Mouse (Mus musculus) ES-Bruce4 (cell line): ENCODE results near the gene Inha. TPM values are rescaled to one million over a fixed set of nuclear protein-coding genes. Genes with fewer than 3 reads are reported as not detected.
A peak's percentile ranks its signal among the peaks of the same experiment; 100 is the strongest.

ENCODE experiments used
- H3K27ac ChIP-seq: 2 replicates; pipeline ENCODE4 v1.5.1; 2012; ENCODE audit warnings: low read length, inconsistent platforms; ENCODE audit not compliant: insufficient read depth
- H3K27me3 ChIP-seq: 2 replicates; pipeline ENCODE4 v1.6.1; 2012; ENCODE audit warnings: mild to moderate bottlenecking, low read length, inconsistent platforms; ENCODE audit not compliant: control insufficient read depth, poor library complexity, insufficient read depth, severe bottlenecking
- H3K36me3 ChIP-seq: 2 replicates; pipeline ENCODE4 v1.6.1; 2012; ENCODE audit warnings: inconsistent platforms, mild to moderate bottlenecking, low read length, moderate library complexity; ENCODE audit not compliant: control insufficient read depth, poor library complexity, insufficient read depth, severe bottlenecking
- H3K4me1 ChIP-seq: one replicate; pipeline ENCODE4 v1.8.1; 2011; ENCODE audit warnings: low read length; ENCODE audit not compliant: control insufficient read depth, insufficient read depth
- H3K4me3 ChIP-seq: 2 replicates; pipeline ENCODE4 v1.5.1; 2011; ENCODE audit warnings: low read depth, mild to moderate bottlenecking, low read length
- H3K9ac ChIP-seq: 2 replicates; pipeline ENCODE4 v1.6.1; 2012; ENCODE audit warnings: low read depth, mild to moderate bottlenecking, inconsistent platforms; ENCODE audit not compliant: poor library complexity, severe bottlenecking
- H3K9me3 ChIP-seq: replicated peaks from 2 replicates; pipeline ENCODE4 v1.6.1; 2012; ENCODE audit warnings: mild to moderate bottlenecking, low read length, inconsistent platforms; ENCODE audit not compliant: control insufficient read depth, poor library complexity, insufficient read depth, severe bottlenecking
- CTCF ChIP-seq: IDR thresholded peaks from one replicate; pipeline ENCODE4 v1.8.1; 2011; ENCODE audit warnings: low read depth, low read length
- EP300 ChIP-seq: IDR thresholded peaks from 2 replicates; pipeline ENCODE4 v1.6.1; 2011; ENCODE audit warnings: low read depth, low read length; ENCODE audit not compliant: insufficient read depth
- POLR2A ChIP-seq: IDR thresholded peaks from one replicate; pipeline ENCODE4 v1.8.1; 2011; ENCODE audit warnings: low read length; ENCODE audit not compliant: insufficient read depth
- polyA plus RNA-seq: library from polyadenylated mRNA; stranded (reverse); fragments of >200 nt; gene quantifications from 2 replicates; pipeline ENCODE4 v1.2.4, GENCODE M21; 2011; ENCODE audit warnings: low read depth; ENCODE audit not compliant: missing spikeins, insufficient read depth, insufficient read length

Gene Inha
- 1.9 and 2.4 TPM in 2 replicates for polyA plus RNA-seq

DNA sequence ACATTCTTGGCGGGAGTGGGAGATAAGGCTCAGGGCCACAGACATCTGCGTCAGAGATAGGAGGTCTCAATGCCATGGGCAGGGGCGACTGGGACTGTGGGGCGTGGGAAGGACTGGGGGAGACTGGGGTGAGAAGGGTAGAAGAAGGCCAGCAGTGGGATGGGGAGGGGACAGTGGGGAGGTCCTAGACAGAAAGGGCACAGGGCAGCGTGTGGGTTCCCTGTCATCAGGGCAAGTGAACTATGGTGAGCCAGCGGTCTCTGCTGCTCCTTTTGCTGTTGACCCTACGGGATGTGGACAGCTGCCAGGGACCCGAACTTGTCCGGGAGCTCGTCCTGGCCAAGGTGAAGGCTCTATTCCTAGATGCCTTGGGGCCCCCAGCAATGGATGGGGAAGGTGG is at the start of gene Inha:
Gene Inha, plus strand, starts transcription at position 72 of the 400 bp plus-strand sequence.
- Histone ChIP-seq H3K9ac (peak within 1 kb of the TSS; percentile 91), H3K27me3 (no peaks in the 10 kb centered on the region), H3K27ac (no peak within 1 kb of the TSS), H3K4me1 (peaks cover 14% of the 10 kb centered on the region), H3K4me3 (peak within 1 kb of the TSS; percentile 57), H3K9me3 (no peaks in the 10 kb centered on the region), H3K36me3 (no peaks in the 10 kb centered on the region)
- TF ChIP-seq CTCF (no peak), EP300 (no peak), POLR2A (no peak)

DNA sequence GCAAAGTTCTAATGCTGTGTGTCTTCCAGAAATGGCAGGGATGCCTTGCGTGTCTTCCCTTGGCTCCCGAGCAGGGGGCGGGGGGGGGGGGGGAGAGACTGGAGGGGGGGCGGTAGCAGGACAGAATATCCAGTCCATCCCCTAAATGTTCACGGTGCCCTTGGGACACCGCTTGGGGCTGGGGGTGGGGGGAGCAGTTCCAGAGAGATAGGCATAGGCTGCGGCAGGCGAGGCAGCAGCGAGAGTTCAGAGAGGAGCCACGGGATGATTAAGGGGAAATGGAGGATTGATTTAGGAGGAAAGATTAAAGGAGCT is 49.2 kb upstream of the Inha start:
- Histone ChIP-seq H3K27me3 (no peaks in the 10 kb centered on the region), H3K27ac (no peak overlapping the region), H3K9me3 (no peaks in the 10 kb centered on the region), H3K4me3 (no peak overlapping the region), H3K9ac (peak overlapping the region; percentile 35; the same call in 1 of the 2 replicates), H3K36me3 (no peaks in the 10 kb centered on the region), H3K4me1 (no peaks in the 10 kb centered on the region)
- TF ChIP-seq CTCF (no peak), EP300 (no peak), POLR2A (no peak)

GRCm38 (mm10) chr1:75458025-75458788 is 48.7 kb upstream of the Inha start:
- Histone ChIP-seq H3K4me3 (peak overlapping the region; percentile 32), H3K27me3 (no peaks in the 10 kb centered on the region), H3K36me3 (no peaks in the 10 kb centered on the region), H3K27ac (no peak overlapping the region), H3K4me1 (no peaks in the 10 kb centered on the region), H3K9ac (peak overlapping the region; percentile 35), H3K9me3 (no peaks in the 10 kb centered on the region)
- TF ChIP-seq POLR2A (no peak), CTCF (no peak), EP300 (no peak)

- Histone ChIP-seq H3K4me3 (peak overlapping the region; percentile 32), H3K4me1 (no peaks in the 10 kb centered on the region), H3K27me3 (no peaks in the 10 kb centered on the region), H3K9me3 (no peaks in the 10 kb centered on the region), H3K36me3 (no peaks in the 10 kb centered on the region), H3K27ac (no peak overlapping the region), H3K9ac (peak overlapping the region; percentile 35)
- TF ChIP-seq CTCF (no peak), EP300 (no peak), POLR2A (no peak)
Measured at GRCm38 (mm10) chr1:75458789-75459684, 47.8 kb upstream of the Inha start.

DNA sequence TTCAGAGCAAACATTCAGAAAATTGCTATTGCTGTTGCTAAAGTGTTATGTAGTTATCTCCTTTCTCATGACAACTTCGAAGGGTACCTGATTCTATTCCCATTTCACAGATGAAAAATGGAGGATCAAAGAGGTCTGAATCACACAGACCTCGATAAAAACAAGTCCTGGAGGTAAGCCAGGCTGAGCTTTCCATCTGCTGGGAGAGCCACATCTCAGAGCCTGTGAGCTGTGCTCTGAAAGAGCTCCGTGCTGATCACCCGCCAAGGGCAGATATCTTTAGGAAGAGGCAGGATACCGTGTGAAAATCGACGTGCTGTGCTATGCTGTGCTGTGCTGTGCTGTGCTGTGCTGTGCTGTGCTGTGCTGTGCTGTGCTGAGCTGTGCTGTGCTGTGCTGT is 46.6 kb upstream of the Inha start:
- Histone ChIP-seq H3K36me3 (no peaks in the 10 kb centered on the region), H3K4me1 (no peaks in the 10 kb centered on the region), H3K9me3 (no peaks in the 10 kb centered on the region), H3K27ac (no peak overlapping the region), H3K4me3 (no peak overlapping the region), H3K9ac (no peak overlapping the region), H3K27me3 (no peaks in the 10 kb centered on the region)
- TF ChIP-seq CTCF: no peak
- TF ChIP-seq POLR2A: no peak
- no peak for TF ChIP-seq EP300
